14 mouse cellular contexts compared by ENCODE assay signal in the genomic region with DNA sequence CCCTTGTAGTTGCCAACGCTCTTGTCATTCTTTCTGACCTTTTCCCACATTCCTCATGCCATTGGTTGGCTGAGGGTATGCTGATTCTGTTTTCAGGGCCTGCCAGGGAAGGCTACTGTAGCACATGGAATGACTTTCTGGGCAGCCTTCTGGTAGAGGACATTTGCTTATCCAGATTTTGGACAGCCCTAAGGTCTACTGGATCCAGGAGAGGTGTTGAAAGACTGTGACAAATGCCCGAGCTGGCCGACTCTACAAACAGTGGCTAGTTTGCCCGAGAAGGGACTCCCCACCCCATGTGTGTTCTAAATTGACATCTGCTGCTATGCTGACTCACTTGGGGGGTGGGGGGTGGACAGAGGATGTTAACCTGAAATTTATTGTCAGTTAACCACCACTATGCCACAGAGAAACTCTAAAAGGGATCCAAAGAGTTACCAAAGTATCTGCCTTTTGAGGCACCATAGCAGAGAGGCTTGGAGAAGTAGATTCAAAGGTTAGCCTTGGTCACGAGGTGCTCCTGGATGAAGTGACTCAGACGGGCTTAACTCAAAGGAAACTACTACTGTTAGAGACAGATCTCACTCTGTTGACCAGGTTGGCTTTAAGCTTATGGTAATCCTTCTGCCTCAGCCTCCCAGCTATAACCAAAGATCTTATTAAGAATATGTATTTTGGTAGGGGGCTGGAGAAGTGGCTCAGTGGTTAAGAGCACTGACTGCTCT. TPM values are rescaled to one million over a fixed set of nuclear protein-coding genes. Genes with fewer than 3 reads are reported as not detected.
DNase-seq lines count a peak whose midpoint lies in the region; ATAC-seq and TF ChIP-seq lines count a peak whose summit lies in the region.
"Had no signal": no experiment of that assay in that cellular context is flagged by ENCODE, and none has a peak within 500 bp of the region (broad histone marks: within the 10 kb centered on the region; RNA-seq: fewer than 3 reads in every experiment).

No protein-coding gene starts in this region.

- 0 out of 2 replicates have a peak, but pooled peaks cover 3% of the 10 kb centered on the region for H3K9me3 ChIP-seq in midbrain, embryonic 10.5 days (replicated peaks)
- no peaks in the 10 kb centered on the region; the same call in 1 of the 2 replicates for H3K9me3 ChIP-seq in midbrain, embryonic 16.5 days (replicated peaks; ENCODE audit: control insufficient read depth, low read length, poor library complexity, severe bottlenecking)
- no peaks in the 10 kb centered on the region for H3K9me3 ChIP-seq in heart, embryonic 14.5 days (ENCODE audit: control insufficient read depth, low read length)

- 85% methylated on average over 6 of the region's 6 CpGs for WGBS in midbrain, embryonic 10.5 days
- 83% methylated on average over 6 of the region's 6 CpGs for whole genome bisulfite sequencing in midbrain, embryonic 16.5 days
- 21% methylated on average over 6 of the region's 6 CpGs for WGBS in heart, embryonic 14.5 days
- 41% methylated on average over 6 of the region's 6 CpGs for WGBS in thymus, adult 2 months

- no peak overlapping the region for H3K4me2 ChIP-seq in midbrain, embryonic 16.5 days (ENCODE audit: low read length)
- H3K4me2 ChIP-seq in heart, embryonic 14.5 days (ENCODE audit: low read length), result peak overlapping the region; percentile 1; the same call in 1 of the 2 replicates
- H3K4me2 ChIP-seq: limb, embryonic 13.5 days had no signal

- H3K4me3 ChIP-seq in midbrain, embryonic 10.5 days, result no peak overlapping the region
- no peak overlapping the region for H3K4me3 ChIP-seq in midbrain, embryonic 16.5 days (ENCODE audit: low read depth, low read length)
- no peak overlapping the region for H3K4me3 ChIP-seq in heart, embryonic 14.5 days (ENCODE audit: control insufficient read depth in 1 of 2, insufficient read depth in 1 of 2, low read depth in 1 of 2, low read length in 2 of 2)
- no peak overlapping the region for H3K4me3 ChIP-seq in thymus, adult 2 months (ENCODE audit: control insufficient read depth, insufficient read depth, low read length)
- H3K4me3 ChIP-seq: limb, embryonic 13.5 days had no signal

- no peaks in the 10 kb centered on the region for H3K36me3 ChIP-seq in midbrain, embryonic 10.5 days
- H3K36me3 ChIP-seq in midbrain, embryonic 16.5 days (ENCODE audit: control insufficient read depth, insufficient read depth, low read length), result peaks cover 5% of the 10 kb centered on the region; the same call in 1 of the 2 replicates
- no peaks in the 10 kb centered on the region for H3K36me3 ChIP-seq in heart, embryonic 14.5 days (ENCODE audit: control insufficient read depth, insufficient read depth, low read length)
- H3K36me3 ChIP-seq in thymus, adult 2 months (ENCODE audit: control insufficient read depth, insufficient read depth, low read length), result no peaks in the 10 kb centered on the region
- H3K36me3 ChIP-seq: limb, embryonic 13.5 days had no signal

- no peak for TF ChIP-seq POLR2A in thymus, adult 2 months (IDR thresholded peaks at IDR 0.05; ENCODE audit: control insufficient read depth, extremely low read depth, insufficient read depth, low read length, poor library complexity)

- no peak for ATAC-seq in midbrain, embryonic 16.5 days
- ATAC-seq in heart, embryonic 14.5 days (ENCODE audit: insufficient number of reproducible peaks, insufficient read depth, low FRiP score, low read depth), result peak; percentile 74
- ATAC-seq: forebrain, embryonic 14.5 days had no signal

- H3K9ac ChIP-seq in midbrain, embryonic 16.5 days (ENCODE audit: low read depth, low read length), result no peak overlapping the region
- H3K9ac ChIP-seq in heart, embryonic 14.5 days (ENCODE audit: low read length), result no peak overlapping the region
- H3K9ac ChIP-seq: limb, embryonic 13.5 days had no signal

- 0 out of 2 replicates have a peak overlapping the region, but pooled peaks have one; percentile 9 for H3K27ac ChIP-seq in midbrain, embryonic 10.5 days (replicated peaks)
- H3K27ac ChIP-seq in midbrain, embryonic 16.5 days (ENCODE audit: low read length), result no peak overlapping the region
- peak overlapping the region; percentile 92 to 95 for H3K27ac ChIP-seq in heart, embryonic 14.5 days (replicated peaks in 1 of 2; ENCODE audit: control insufficient read depth in 1 of 2, insufficient read depth in 1 of 2, low read depth in 2 of 2, low read length in 2 of 2)
- no peak overlapping the region for H3K27ac ChIP-seq in thymus, adult 2 months (ENCODE audit: control insufficient read depth, insufficient read depth, low read length)
- H3K27ac ChIP-seq: limb, embryonic 13.5 days had no signal

- H3K27me3 ChIP-seq in midbrain, embryonic 10.5 days (ENCODE audit: low read depth, poor library complexity, severe bottlenecking), result no peaks in the 10 kb centered on the region
- H3K27me3 ChIP-seq in midbrain, embryonic 16.5 days (ENCODE audit: control insufficient read depth, insufficient read depth, low read depth, low read length), result no peaks in the 10 kb centered on the region
- H3K27me3 ChIP-seq in heart, embryonic 14.5 days (ENCODE audit: control insufficient read depth, insufficient read depth, low read length), result no peaks in the 10 kb centered on the region
- H3K27me3 ChIP-seq in thymus, adult 2 months (ENCODE audit: control insufficient read depth, insufficient read depth, low read length), result no peaks in the 10 kb centered on the region
- H3K27me3 ChIP-seq: limb, embryonic 13.5 days had no signal

- no peak for DNase-seq in midbrain, embryonic 10.5 days (ENCODE audit: low spot score)
- DNase-seq in fibroblast of lung, adult 2 months (ENCODE audit: low read depth), result peak; percentile 64
- DNase-seq in skeletal muscle tissue, adult 2 months (ENCODE audit: low read depth, low spot score), result peak; percentile 48
- no peak for DNase-seq in thymus, adult 2 months
- no peak for DNase-seq in embryo, embryonic 9.5 days (ENCODE audit: extremely low spot score)
- no peak for DNase-seq in right cerebral cortex, adult 2 months (ENCODE audit: low spot score in 2 of 2)
- DNase-seq: cerebellum, adult 11-12 months; kidney, adult 18-20 months; layer of hippocampus, adult 9-11 months; thymus, postnatal 25 days had no signal

- 0 out of 2 replicates have a peak, but pooled peaks cover 2% of the 10 kb centered on the region for H3K4me1 ChIP-seq in midbrain, embryonic 10.5 days
- no peaks in the 10 kb centered on the region for H3K4me1 ChIP-seq in midbrain, embryonic 16.5 days (ENCODE audit: control insufficient read depth, insufficient read depth, low read length)
- H3K4me1 ChIP-seq in heart, embryonic 14.5 days (ENCODE audit: control insufficient read depth in 2 of 2, insufficient read depth in 2 of 2, low read length in 2 of 2), result peaks cover 15 to 19% of the 10 kb centered on the region in 2 experiments
- H3K4me1 ChIP-seq in thymus, adult 2 months (replicated peaks; ENCODE audit: control insufficient read depth, insufficient read depth, low read length), result no peaks in the 10 kb centered on the region
- H3K4me1 ChIP-seq: limb, embryonic 13.5 days had no signal

- no peak for TF ChIP-seq CTCF in thymus, adult 2 months (IDR thresholded peaks at IDR 0.05; ENCODE audit: borderline replicate concordance, control insufficient read depth, extremely low read depth, insufficient read depth, low read length, poor library complexity)

RNA-seq across cellular contexts. Expression of gene Eef1a1, which starts 25.0 kb away (rescaled TPM):
- polyA plus RNA-seq in midbrain, embryonic 10.5 days (2016; fragmentation: Nextera tagmentation; extraction: Ambion mirVana), result 3,476 and 3,775 TPM in 2 replicates
- polyA plus RNA-seq in midbrain, embryonic 16.5 days (2015; fragmentation: Nextera tagmentation; extraction: Ambion mirVana), result 2,998 and 3,109 TPM in 2 replicates
- 3,749 and 4,011 TPM in 2 replicates for polyA plus RNA-seq in heart, embryonic 14.5 days (2014; fragmentation: Nextera tagmentation; extraction: Ambion mirVana)
- 4,171 and 4,540 TPM in 2 replicates for polyA plus RNA-seq in thymus, adult 2 months (2012; rRNA removed)

Comparison
In these comparisons a context has a peak if more than half of its experiments do, and no peak if none do; other contexts are left out.
1. H3K27ac ChIP-seq: peak in midbrain, embryonic 10.5 days (single experiment) and heart, embryonic 14.5 days (2 of 2); none in midbrain, embryonic 16.5 days (single experiment) and thymus, adult 2 months (single experiment).
2. DNase-seq: peak in fibroblast of lung, adult 2 months (single experiment) and skeletal muscle tissue, adult 2 months (single experiment); none in midbrain, embryonic 10.5 days (single experiment), thymus, adult 2 months (single experiment), embryo, embryonic 9.5 days (single experiment) and right cerebral cortex, adult 2 months (0 of 2).